ENCODE assay signal across 24 mouse cellular contexts in genomic region chr7:66254993-66255392, GRCm38 (mm10).
A peak's percentile ranks its signal among the peaks of the same experiment; 100 is the strongest.
DNase-seq lines count a peak whose midpoint lies in the region; ATAC-seq and TF ChIP-seq lines count a peak whose summit lies in the region.
"Had no signal": no experiment of that assay in that cellular context is flagged by ENCODE, and none has a peak within 500 bp of the region (broad histone marks: within the 10 kb centered on the region; RNA-seq: fewer than 3 reads in every experiment).

No protein-coding gene starts in this region.

- TF ChIP-seq CTCF in heart, postnatal 0 days (IDR thresholded peaks at IDR 0.05; ENCODE audit: low read depth): no peak

- no peak overlapping the region for H3K9ac ChIP-seq in heart, postnatal 0 days (replicated peaks; ENCODE audit: low read depth, low read length)
- H3K9ac ChIP-seq in liver, embryonic 16.5 days (ENCODE audit: low read depth, low read length): no peak overlapping the region
- H3K9ac ChIP-seq: embryonic facial prominence, embryonic 12.5 days; hindbrain, embryonic 13.5 days; limb, embryonic 15.5 days; midbrain, embryonic 12.5 days; neural tube, embryonic 13.5 days had no signal

- no peak overlapping the region for H3K4me2 ChIP-seq in heart, postnatal 0 days (ENCODE audit: low read depth, low read length)
- no peak overlapping the region for H3K4me2 ChIP-seq in liver, embryonic 16.5 days (ENCODE audit: low read depth, low read length)
- H3K4me2 ChIP-seq: embryonic facial prominence, embryonic 12.5 days; hindbrain, embryonic 13.5 days; limb, embryonic 15.5 days; midbrain, embryonic 12.5 days; neural tube, embryonic 13.5 days had no signal

- no peak for ATAC-seq in heart, postnatal 0 days (ENCODE audit: insufficient read depth, low read depth)
- 0 out of 2 replicates have a peak, but pooled peaks have one; percentile 10 for ATAC-seq in liver, embryonic 16.5 days (ENCODE audit: low read depth)
- ATAC-seq: activated CD4-positive, CD25-positive, alpha-beta regulatory T cell, adult 4 months; forebrain, embryonic 16.5 days; inflammation-experienced regulatory T-cells, adult 6 months had no signal

- DNase-seq in heart, postnatal 0 days (ENCODE audit: low spot score): no peak
- no peak for DNase-seq in heart, postnatal 10 days
- peak; percentile 2 for DNase-seq in ovary, postnatal 36 days (ENCODE audit: low spot score)
- DNase-seq in ovary, postnatal 10 days (ENCODE audit: low spot score): no peak
- no peak for DNase-seq in embryo, embryonic 11 days
- no peak for DNase-seq in spleen, adult 18-20 months
- DNase-seq: adrenal gland, postnatal 10 days; cerebellum, adult 9-10 months; heart, postnatal 14 days; kidney, adult 2 months; kidney, postnatal 10 days; layer of hippocampus, postnatal 36 days; right cerebral cortex, postnatal 14 days had no signal

- no peak for TF ChIP-seq EP300 in heart, postnatal 0 days (IDR thresholded peaks at IDR 0.05; ENCODE audit: low read depth)

- no peak overlapping the region for H3K4me3 ChIP-seq in heart, postnatal 0 days (ENCODE audit: low read depth, low read length)
- no peak overlapping the region for H3K4me3 ChIP-seq in liver, embryonic 16.5 days (ENCODE audit: low read depth, low read length)
- H3K4me3 ChIP-seq: embryonic facial prominence, embryonic 12.5 days; heart, adult 2 months; hindbrain, embryonic 13.5 days; limb, embryonic 15.5 days; midbrain, embryonic 12.5 days; neural tube, embryonic 13.5 days had no signal

- 70% methylated on average over 8 of the region's 8 CpGs for WGBS in heart, postnatal 0 days
- 50% methylated on average over 8 of the region's 8 CpGs for WGBS in liver, embryonic 16.5 days (ENCODE audit: insufficient replicate concordance)

- peak overlapping the region; percentile 13; the same call in 1 of the 2 replicates for H3K27ac ChIP-seq in heart, postnatal 0 days (ENCODE audit: low read depth)
- no peak overlapping the region for H3K27ac ChIP-seq in liver, embryonic 16.5 days (ENCODE audit: low read length)
- H3K27ac ChIP-seq: embryonic facial prominence, embryonic 12.5 days; heart, adult 2 months; hindbrain, embryonic 13.5 days; limb, embryonic 15.5 days; midbrain, embryonic 12.5 days; neural tube, embryonic 13.5 days had no signal

- no peaks in the 10 kb centered on the region; the same call in 1 of the 2 replicates for H3K36me3 ChIP-seq in heart, postnatal 0 days (replicated peaks; ENCODE audit: control insufficient read depth, insufficient read depth, low read length)
- no peaks in the 10 kb centered on the region for H3K36me3 ChIP-seq in liver, embryonic 16.5 days (ENCODE audit: control insufficient read depth, insufficient read depth)
- H3K36me3 ChIP-seq: embryonic facial prominence, embryonic 12.5 days; G1E; hindbrain, embryonic 13.5 days; midbrain, embryonic 12.5 days; neural tube, embryonic 13.5 days had no signal

- H3K27me3 ChIP-seq in heart, postnatal 0 days (ENCODE audit: control insufficient read depth, insufficient read depth, low read length): no peaks in the 10 kb centered on the region
- no peaks in the 10 kb centered on the region for H3K27me3 ChIP-seq in liver, embryonic 16.5 days (ENCODE audit: control insufficient read depth, insufficient read depth, low read depth, low read length)
- H3K27me3 ChIP-seq: embryonic facial prominence, embryonic 12.5 days; hindbrain, embryonic 13.5 days; limb, embryonic 15.5 days; midbrain, embryonic 12.5 days; neural tube, embryonic 13.5 days had no signal

- H3K4me1 ChIP-seq in heart, postnatal 0 days (ENCODE audit: control insufficient read depth, insufficient read depth): no peaks in the 10 kb centered on the region
- H3K4me1 ChIP-seq in liver, embryonic 16.5 days (ENCODE audit: control insufficient read depth, low read depth, low read length): peaks cover 3% of the 10 kb centered on the region
- H3K4me1 ChIP-seq: midbrain, embryonic 12.5 days; neural tube, embryonic 13.5 days had no signal

- no peaks in the 10 kb centered on the region for H3K9me3 ChIP-seq in heart, postnatal 0 days (replicated peaks; ENCODE audit: control insufficient read depth, low read length)
- H3K9me3 ChIP-seq in liver, embryonic 16.5 days (replicated peaks; ENCODE audit: control insufficient read depth, low read length): no peaks in the 10 kb centered on the region
- H3K9me3 ChIP-seq: embryonic facial prominence, embryonic 12.5 days; G1E; hindbrain, embryonic 13.5 days; limb, embryonic 15.5 days; midbrain, embryonic 12.5 days; neural tube, embryonic 13.5 days had no signal

- intact Hi-C loops in heart, postnatal 10 days (cut with DNase I): loop anchor here (5.0 kb wide), 1 partner anchor 42 kb away; no protein-coding TSS in a partner anchor
